Mouse (Mus musculus): ENCODE data around the gene Chrna4. TPM values are rescaled to one million over a fixed set of nuclear protein-coding genes. Genes with fewer than 3 reads are reported as not detected.

The Chrna4 gene
- polyA plus RNA-seq, 2 experiments = 0.50 to 0.71 TPM

GRCm38 (mm10) chr2:181042376-181042775, 970 bp downstream of the Chrna4 start:
- H3K9ac ChIP-seq (replicated peaks) = no peak overlapping the region
- H3K4me2 ChIP-seq (ENCODE audit: low read depth) = no peak overlapping the region
- DNase-seq (ENCODE audit: low read depth in 3 of 3, low spot score in 3 of 3) (no peak), ATAC-seq (ENCODE audit: insufficient read depth) (no peak)
- no peaks in the 10 kb centered on the region for H3K36me3 ChIP-seq (replicated peaks; ENCODE audit: control insufficient read depth, insufficient read depth, low read depth)
- no peak overlapping the region for H3K27ac ChIP-seq
- H3K9me3 ChIP-seq (ENCODE audit: control insufficient read depth, low read length) = no peaks in the 10 kb centered on the region
- H3K4me3 ChIP-seq (ENCODE audit: insufficient read depth in 1 of 2, low read depth in 2 of 2, low read length in 2 of 2) = no peak overlapping the region
- TF ChIP-seq EP300 (IDR thresholded peaks at IDR 0.05; ENCODE audit: low read depth) (no peak), CTCF (IDR thresholded peaks at IDR 0.05; ENCODE audit: low read depth) (no peak)
- peaks cover 0 to 5% of the 10 kb centered on the region in 2 experiments; a peak in 2 of 4 replicates for H3K4me1 ChIP-seq (replicated peaks; ENCODE audit: control insufficient read depth in 2 of 2, insufficient read depth in 2 of 2, low read length in 1 of 2)
- H3K27me3 ChIP-seq (ENCODE audit: control insufficient read depth, insufficient read depth, low read length) = peaks cover 34% of the 10 kb centered on the region

- no peaks in the 10 kb centered on the region for H3K36me3 ChIP-seq (replicated peaks; ENCODE audit: control insufficient read depth, insufficient read depth, low read depth)
- WGBS (ENCODE audit: insufficient replicate concordance) = 13% methylated on average over 7 of the region's 7 CpGs
- H3K4me2 ChIP-seq (ENCODE audit: low read depth) = no peak overlapping the region
- H3K4me3 ChIP-seq (ENCODE audit: insufficient read depth in 1 of 2, low read depth in 2 of 2, low read length in 2 of 2) = no peak overlapping the region
- no peak overlapping the region for H3K27ac ChIP-seq
- no peak overlapping the region for H3K9ac ChIP-seq (replicated peaks)
- ATAC-seq (ENCODE audit: insufficient read depth) = no peak
- H3K4me1 ChIP-seq (replicated peaks; ENCODE audit: control insufficient read depth in 2 of 2, insufficient read depth in 2 of 2, low read length in 1 of 2) = peaks cover 0 to 5% of the 10 kb centered on the region in 2 experiments; a peak in 2 of 4 replicates
- TF ChIP-seq EP300 (IDR thresholded peaks at IDR 0.05; ENCODE audit: low read depth) (no peak), CTCF (IDR thresholded peaks at IDR 0.05; ENCODE audit: low read depth) (no peak)
- DNase-seq (ENCODE audit: low read depth in 3 of 3, low spot score in 3 of 3) = no peak
- H3K27me3 ChIP-seq (ENCODE audit: control insufficient read depth, insufficient read depth, low read length) = peaks cover 34% of the 10 kb centered on the region
- no peaks in the 10 kb centered on the region for H3K9me3 ChIP-seq (ENCODE audit: control insufficient read depth, low read length)
Measured at GRCm38 (mm10) chr2:181041941-181042340, 1.4 kb downstream of the Chrna4 start.

- H3K36me3 ChIP-seq (replicated peaks; ENCODE audit: control insufficient read depth, insufficient read depth, low read depth) = no peaks in the 10 kb centered on the region
- no peaks in the 10 kb centered on the region for H3K9me3 ChIP-seq (ENCODE audit: control insufficient read depth, low read length)
- H3K9ac ChIP-seq (replicated peaks) = no peak overlapping the region
- peaks cover 0 to 5% of the 10 kb centered on the region in 2 experiments; a peak in 2 of 4 replicates for H3K4me1 ChIP-seq (replicated peaks; ENCODE audit: control insufficient read depth in 2 of 2, insufficient read depth in 2 of 2, low read length in 1 of 2)
- H3K27ac ChIP-seq = no peak overlapping the region
- peak overlapping the region; percentile 8 to 20; a peak in 3 of 4 replicates for H3K4me3 ChIP-seq (ENCODE audit: insufficient read depth in 1 of 2, low read depth in 2 of 2, low read length in 2 of 2)
- no peak for TF ChIP-seq EP300 (IDR thresholded peaks at IDR 0.05; ENCODE audit: low read depth)
- TF ChIP-seq CTCF (IDR thresholded peaks at IDR 0.05; ENCODE audit: low read depth) = no peak
- DNase-seq (ENCODE audit: low read depth in 3 of 3, low spot score in 3 of 3) (no peak), ATAC-seq (ENCODE audit: insufficient read depth) (no peak)
- H3K27me3 ChIP-seq (ENCODE audit: control insufficient read depth, insufficient read depth, low read length) = peaks cover 34% of the 10 kb centered on the region
- WGBS (ENCODE audit: insufficient replicate concordance) = 0% methylated on average over 16 of the region's 16 CpGs
- H3K4me2 ChIP-seq (ENCODE audit: low read depth) = peak overlapping the region; percentile 34
Measured at GRCm38 (mm10) chr2:181039356-181039680, 4.0 kb downstream of the Chrna4 start.

- H3K9me3 ChIP-seq (ENCODE audit: control insufficient read depth, low read length) = no peaks in the 10 kb centered on the region
- ATAC-seq (ENCODE audit: insufficient read depth) (no peak), DNase-seq (ENCODE audit: low read depth in 3 of 3, low spot score in 3 of 3) (no peak)
- no peak overlapping the region for H3K9ac ChIP-seq (replicated peaks)
- peak overlapping the region; percentile 8 to 20; a peak in 3 of 4 replicates for H3K4me3 ChIP-seq (ENCODE audit: insufficient read depth in 1 of 2, low read depth in 2 of 2, low read length in 2 of 2)
- peaks cover 0 to 5% of the 10 kb centered on the region in 2 experiments; a peak in 2 of 4 replicates for H3K4me1 ChIP-seq (replicated peaks; ENCODE audit: control insufficient read depth in 2 of 2, insufficient read depth in 2 of 2, low read length in 1 of 2)
- no peak overlapping the region for H3K27ac ChIP-seq
- peaks cover 34% of the 10 kb centered on the region for H3K27me3 ChIP-seq (ENCODE audit: control insufficient read depth, insufficient read depth, low read length)
- WGBS (ENCODE audit: insufficient replicate concordance) = 2% methylated on average over 62 of the region's 63 CpGs
- H3K4me2 ChIP-seq (ENCODE audit: low read depth) = peak overlapping the region; percentile 34
- TF ChIP-seq CTCF (IDR thresholded peaks at IDR 0.05; ENCODE audit: low read depth) = no peak
- no peak for TF ChIP-seq EP300 (IDR thresholded peaks at IDR 0.05; ENCODE audit: low read depth)
- no peaks in the 10 kb centered on the region for H3K36me3 ChIP-seq (replicated peaks; ENCODE audit: control insufficient read depth, insufficient read depth, low read depth)
Measured at GRCm38 (mm10) chr2:181038644-181039355, 4.5 kb downstream of the Chrna4 start.

GRCm38 (mm10) chr2:181036561-181036960, 6.8 kb downstream of the Chrna4 start:
- 42% methylated on average over 6 of the region's 6 CpGs for WGBS (ENCODE audit: insufficient replicate concordance)
- DNase-seq (ENCODE audit: low read depth in 3 of 3, low spot score in 3 of 3) (no peak), ATAC-seq (ENCODE audit: insufficient read depth) (no peak)
- Histone ChIP-seq H3K4me1 (replicated peaks; ENCODE audit: control insufficient read depth in 2 of 2, insufficient read depth in 2 of 2, low read length in 1 of 2) (no peaks in the 10 kb centered on the region), H3K36me3 (replicated peaks; ENCODE audit: control insufficient read depth, insufficient read depth, low read depth) (no peaks in the 10 kb centered on the region), H3K27ac (no peak overlapping the region), H3K27me3 (ENCODE audit: control insufficient read depth, insufficient read depth, low read length) (peaks cover 34% of the 10 kb centered on the region), H3K4me3 (ENCODE audit: insufficient read depth in 1 of 2, low read depth in 2 of 2, low read length in 2 of 2) (no peak overlapping the region), H3K4me2 (ENCODE audit: low read depth) (no peak overlapping the region), H3K9ac (replicated peaks) (no peak overlapping the region), H3K9me3 (ENCODE audit: control insufficient read depth, low read length) (no peaks in the 10 kb centered on the region)
- no peak for TF ChIP-seq CTCF (IDR thresholded peaks at IDR 0.05; ENCODE audit: low read depth)
- no peak for TF ChIP-seq EP300 (IDR thresholded peaks at IDR 0.05; ENCODE audit: low read depth)

All from liver, embryonic 14.5 days (tissue).